Mouse (Mus musculus) lung, postnatal 0 days (tissue): Measurements from ENCODE around the gene Kdelr3. TPM values are rescaled to one million over a fixed set of nuclear protein-coding genes. Genes with fewer than 3 reads are reported as not detected.
A peak's percentile ranks its signal among the peaks of the same experiment; 100 is the strongest.

ENCODE experiments used
- ATAC-seq: fragments of 200-750 bp; cut with Nextera tagmentation; 2 replicates; pipeline ENCODE4 v1.8.0; 2017; ENCODE audit warnings: moderate library complexity
- DNase-seq: peaks from one replicate; pipeline ENCODE4 v3.0.0-alpha.2; 2016; ENCODE audit warnings: low spot score
- H3K27ac ChIP-seq: fragments of 300-500 bp; sonication (generic); 2 replicates; pipeline ENCODE4 v1.5.1; 2014; ENCODE audit warnings: antibody characterized with exemption, mild to moderate bottlenecking, low read length, mixed read lengths
- H3K27me3 ChIP-seq: fragments of 300-500 bp; sonication (generic); replicated peaks from 2 replicates; pipeline ENCODE4 v1.6.1; 2014; ENCODE audit warnings: low read length, mixed read lengths; ENCODE audit not compliant: insufficient read depth
- H3K36me3 ChIP-seq: fragments of 300-500 bp; sonication (generic); 2 replicates; pipeline ENCODE4 v1.6.1; 2014; ENCODE audit warnings: low read length, mixed read lengths; ENCODE audit not compliant: insufficient read depth
- H3K4me1 ChIP-seq: fragments of 300-500 bp; sonication (generic); 2 replicates; pipeline ENCODE4 v1.6.1; 2014; ENCODE audit warnings: antibody characterized with exemption, low read depth, low read length, mixed read lengths; ENCODE audit not compliant: insufficient read depth
- H3K4me2 ChIP-seq: fragments of 300-500 bp; sonication (generic); replicated peaks from 2 replicates; pipeline ENCODE4 v1.6.1; 2014; ENCODE audit warnings: low read depth, mild to moderate bottlenecking, low read length, moderate library complexity, mixed read lengths
- H3K4me3 ChIP-seq: fragments of 300-500 bp; sonication (generic); 2 replicates; pipeline ENCODE4 v1.5.1; 2014; ENCODE audit warnings: low read depth, low read length
- H3K9ac ChIP-seq: fragments of 300-500 bp; sonication (generic); replicated peaks from 2 replicates; pipeline ENCODE4 v1.6.1; 2014; ENCODE audit warnings: low read depth, mild to moderate bottlenecking
- H3K9me3 ChIP-seq: fragments of 300-500 bp; sonication (generic); 2 replicates; pipeline ENCODE4 v1.6.1; 2016; ENCODE audit warnings: low read length, mixed read lengths
- CTCF ChIP-seq: IDR thresholded peaks from 2 replicates; pipeline ENCODE4 v1.5.1; 2016; ENCODE audit warnings: antibody characterized with exemption, mild to moderate bottlenecking
- EP300 ChIP-seq: IDR thresholded peaks from 2 replicates; pipeline ENCODE4 v1.6.1; 2016; ENCODE audit warnings: antibody characterized with exemption, mild to moderate bottlenecking, control low read depth
- WGBS: fragments of 180-500 bp; shearing (Covaris S2); extraction: QIAGEN DNeasy Blood & Tissue Kit; methylation state at CpG from one replicate; pipeline ENCODE4 v1.1.7; 2014; 5-methylcytosine and 5-hydroxymethylcytosine counted together
- polyA plus RNA-seq: library from polyadenylated mRNA; unstranded; fragments of >200 nt; fragmentation: Nextera tagmentation; extraction: Ambion mirVana; gene quantifications from 2 replicates; pipeline ENCODE4 v1.2.1, GENCODE M21; 2015

The Kdelr3 gene
- polyA plus RNA-seq, 1 experiment from 2014 or later: 64.5 TPM

DNA sequence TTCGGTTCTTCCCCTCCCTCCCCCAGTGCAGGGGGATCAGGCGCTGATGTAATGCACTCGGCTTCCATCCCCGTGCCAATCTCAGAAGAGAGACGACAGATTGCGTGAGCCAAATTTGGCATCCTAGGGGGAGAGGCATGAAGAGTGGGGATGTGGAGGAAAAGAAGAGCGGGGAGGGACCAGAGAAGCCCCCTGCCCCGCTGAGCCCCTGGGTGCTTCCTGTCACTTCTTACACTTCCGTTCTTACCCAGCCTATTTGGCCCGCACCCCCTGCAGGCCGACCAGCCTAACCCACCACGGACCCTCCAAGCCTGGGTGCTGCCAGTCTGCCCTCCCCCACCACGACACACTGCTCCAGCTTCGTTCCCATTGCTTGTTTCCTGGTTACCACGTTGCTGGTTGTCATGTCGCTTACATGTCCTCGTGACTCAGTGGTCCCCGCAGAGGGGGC is 13.3 kb upstream of the Kdelr3 start:
- Histone ChIP-seq H3K4me2 (no peak overlapping the region), H3K9ac (no peak overlapping the region), H3K36me3 (no peaks in the 10 kb centered on the region), H3K4me3 (no peak overlapping the region), H3K9me3 (no peaks in the 10 kb centered on the region), H3K27me3 (peaks cover 38% of the 10 kb centered on the region), H3K4me1 (peaks cover 3% of the 10 kb centered on the region; the same call in 1 of the 2 replicates), H3K27ac (no peak overlapping the region)
- TF ChIP-seq EP300 (no peak), CTCF (no peak)
- DNase-seq (no peak), ATAC-seq (no peak)
- WGBS: 12% methylated on average over 15 of the region's 18 CpGs

DNA sequence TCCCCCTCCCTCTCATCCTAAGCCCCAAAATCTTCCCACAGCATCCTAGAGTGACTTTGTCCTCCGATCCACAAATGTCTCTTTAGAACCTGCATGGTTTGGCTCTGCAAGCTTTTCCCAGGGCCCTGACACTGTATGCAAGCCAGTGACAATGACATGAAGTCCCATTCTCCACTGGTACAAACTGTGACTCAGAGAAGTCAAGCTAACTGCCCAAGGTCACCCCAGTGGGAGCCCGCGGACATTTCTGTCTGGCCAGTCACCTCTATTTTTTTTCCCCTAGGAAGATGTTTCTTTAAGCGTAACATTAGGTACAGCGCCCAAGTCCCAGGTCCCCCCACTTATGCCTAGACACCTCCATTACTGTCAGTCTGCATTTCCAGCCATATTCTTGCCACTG is 12.8 kb upstream of the Kdelr3 start:
- Histone ChIP-seq H3K27ac (no peak overlapping the region), H3K9me3 (no peaks in the 10 kb centered on the region), H3K27me3 (peaks cover 42% of the 10 kb centered on the region), H3K36me3 (no peaks in the 10 kb centered on the region), H3K9ac (no peak overlapping the region), H3K4me2 (no peak overlapping the region), H3K4me1 (peaks cover 3% of the 10 kb centered on the region; the same call in 1 of the 2 replicates), H3K4me3 (no peak overlapping the region)
- 65% methylated on average over 5 of the region's 5 CpGs for WGBS
- DNase-seq (no peak), ATAC-seq (no peak)
- TF ChIP-seq EP300 (no peak), CTCF (no peak)

DNA sequence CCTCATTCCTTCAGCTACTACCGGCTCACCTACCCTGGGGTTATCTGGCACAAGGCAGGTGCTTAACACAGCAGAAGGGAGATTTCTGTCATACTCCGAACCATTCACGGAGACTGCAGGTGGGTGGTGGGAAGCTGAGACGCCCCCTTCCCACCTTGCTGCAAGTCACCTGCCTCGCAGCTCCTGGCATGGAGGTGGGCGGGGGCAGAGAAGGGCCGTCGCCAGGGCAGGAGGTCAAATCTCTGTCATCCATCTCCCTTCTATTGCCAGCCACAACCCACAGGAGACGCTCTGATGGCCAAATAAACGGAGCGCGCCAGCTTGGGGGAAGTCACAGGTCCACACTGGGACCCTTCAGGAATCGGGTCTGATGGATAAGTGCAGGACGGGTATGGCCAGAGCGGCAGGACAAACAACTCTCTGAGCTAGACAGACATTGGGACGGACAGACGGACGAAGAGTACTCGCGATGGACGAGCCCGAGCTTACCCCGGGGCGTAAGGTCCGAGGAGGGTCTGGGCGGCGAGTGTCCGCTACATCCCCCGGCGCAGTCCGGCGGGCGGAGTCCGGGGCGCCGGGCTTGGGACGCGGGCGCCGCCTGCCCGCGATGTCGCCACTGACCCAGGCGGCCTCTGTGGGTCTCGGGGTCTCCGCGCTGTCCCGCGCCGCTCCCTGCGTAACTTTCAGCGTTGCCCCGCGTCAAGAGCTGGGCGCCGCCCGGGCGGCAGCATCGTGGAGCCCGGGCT is 11.3 kb upstream of the Kdelr3 start, which contains the start of gene Kcnj4:
Gene Kcnj4 (minus strand): TSS at position 535 of the 746 bp plus-strand sequence.
- H3K27ac ChIP-seq: no peak within 1 kb of the TSS
- no peaks in the 10 kb centered on the region for H3K9me3 ChIP-seq
- no peak for TF ChIP-seq EP300
- TF ChIP-seq CTCF: no peak; the same call in 1 of the 2 replicates
- 2% methylated on average over 48 of the region's 60 CpGs for WGBS
- no peak for DNase-seq
- H3K27me3 ChIP-seq: peaks cover 44% of the 10 kb centered on the region
- H3K9ac ChIP-seq: no peak within 1 kb of the TSS
- no peaks in the 10 kb centered on the region for H3K36me3 ChIP-seq
- H3K4me2 ChIP-seq: peak within 1 kb of the TSS; percentile 96
- H3K4me3 ChIP-seq: peak within 1 kb of the TSS; percentile 48
- peaks cover 3% of the 10 kb centered on the region; the same call in 1 of the 2 replicates for H3K4me1 ChIP-seq
- no peak for ATAC-seq

DNA sequence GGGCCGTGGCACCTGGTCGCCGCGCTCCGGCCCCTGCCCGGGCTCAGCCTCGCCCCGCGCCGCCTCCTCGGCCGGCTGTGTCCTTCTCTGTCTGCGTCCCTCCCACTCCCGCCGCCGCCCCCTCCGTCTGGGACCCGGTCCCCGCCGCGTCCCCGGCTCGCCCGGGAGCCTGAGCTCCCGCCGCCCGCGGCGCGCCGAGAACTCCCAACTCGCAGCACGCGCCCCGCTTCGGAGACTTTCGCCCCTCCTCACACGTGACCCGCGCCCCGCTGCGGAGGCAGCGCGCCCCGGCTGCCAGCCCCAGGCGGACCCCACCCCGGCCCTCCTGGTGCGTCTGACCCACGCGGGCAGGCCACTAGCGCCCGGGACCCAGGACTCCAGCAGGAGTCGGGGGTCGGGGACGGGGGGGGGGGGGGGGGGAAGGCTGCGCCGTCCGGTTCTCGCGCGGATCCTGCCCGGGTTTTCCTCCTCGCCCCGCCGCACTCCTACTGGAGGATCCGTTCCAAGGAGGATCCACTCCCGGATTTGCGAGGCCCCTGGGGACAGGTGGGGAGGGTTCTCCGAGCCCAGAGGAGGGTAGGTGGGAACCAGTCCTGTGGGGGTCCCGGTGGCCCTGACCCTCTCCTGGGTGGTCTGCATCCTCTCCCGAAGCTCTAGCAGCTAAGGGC is 10.5 kb upstream of the Kdelr3 start:
- H3K27me3 ChIP-seq: peaks cover 53% of the 10 kb centered on the region
- peak; percentile 41 for DNase-seq

DNA sequence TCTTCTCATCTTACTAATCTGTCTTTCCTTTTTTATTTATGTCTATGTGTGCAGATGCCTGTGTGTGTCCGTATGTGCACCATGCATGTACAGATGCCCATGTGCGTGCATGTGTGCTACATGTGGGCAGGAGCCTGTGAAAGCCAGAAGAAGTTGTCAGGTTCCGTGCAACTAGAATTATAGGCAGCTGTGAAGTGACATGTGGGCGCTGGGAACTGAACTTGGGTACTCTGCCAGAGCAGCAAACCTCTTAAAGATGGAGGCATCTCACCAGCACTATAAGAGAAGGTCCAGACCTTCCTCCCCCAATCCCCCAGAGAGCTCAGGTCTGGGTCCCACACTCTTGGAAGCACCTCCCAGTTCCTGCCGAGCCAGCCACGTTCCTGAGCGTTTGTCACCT is 9.8 kb upstream of the Kdelr3 start:
- Histone ChIP-seq H3K9me3 (no peaks in the 10 kb centered on the region), H3K4me1 (peaks cover 3% of the 10 kb centered on the region; the same call in 1 of the 2 replicates), H3K4me2 (no peak overlapping the region), H3K27me3 (peaks cover 60% of the 10 kb centered on the region), H3K4me3 (no peak overlapping the region), H3K9ac (no peak overlapping the region), H3K27ac (no peak overlapping the region), H3K36me3 (no peaks in the 10 kb centered on the region)
- ATAC-seq: no peak
- WGBS: 32% methylated on average over 7 of the region's 7 CpGs
- no peak for DNase-seq
- no peak for TF ChIP-seq EP300

More for the DNA sequence above, 10.5 kb upstream of the Kdelr3 start:
- peak; percentile 74 for ATAC-seq
- no peak overlapping the region for H3K27ac ChIP-seq
- H3K4me2 ChIP-seq: peak overlapping the region; percentile 96
- WGBS: 1% methylated on average over 36 of the region's 71 CpGs
- H3K4me3 ChIP-seq: peak overlapping the region; percentile 48
- peaks cover 3% of the 10 kb centered on the region; the same call in 1 of the 2 replicates for H3K4me1 ChIP-seq
- TF ChIP-seq CTCF: no peak
- no peak for TF ChIP-seq EP300
- H3K36me3 ChIP-seq: no peaks in the 10 kb centered on the region
- no peak overlapping the region for H3K9ac ChIP-seq
- H3K9me3 ChIP-seq: no peaks in the 10 kb centered on the region

DNA sequence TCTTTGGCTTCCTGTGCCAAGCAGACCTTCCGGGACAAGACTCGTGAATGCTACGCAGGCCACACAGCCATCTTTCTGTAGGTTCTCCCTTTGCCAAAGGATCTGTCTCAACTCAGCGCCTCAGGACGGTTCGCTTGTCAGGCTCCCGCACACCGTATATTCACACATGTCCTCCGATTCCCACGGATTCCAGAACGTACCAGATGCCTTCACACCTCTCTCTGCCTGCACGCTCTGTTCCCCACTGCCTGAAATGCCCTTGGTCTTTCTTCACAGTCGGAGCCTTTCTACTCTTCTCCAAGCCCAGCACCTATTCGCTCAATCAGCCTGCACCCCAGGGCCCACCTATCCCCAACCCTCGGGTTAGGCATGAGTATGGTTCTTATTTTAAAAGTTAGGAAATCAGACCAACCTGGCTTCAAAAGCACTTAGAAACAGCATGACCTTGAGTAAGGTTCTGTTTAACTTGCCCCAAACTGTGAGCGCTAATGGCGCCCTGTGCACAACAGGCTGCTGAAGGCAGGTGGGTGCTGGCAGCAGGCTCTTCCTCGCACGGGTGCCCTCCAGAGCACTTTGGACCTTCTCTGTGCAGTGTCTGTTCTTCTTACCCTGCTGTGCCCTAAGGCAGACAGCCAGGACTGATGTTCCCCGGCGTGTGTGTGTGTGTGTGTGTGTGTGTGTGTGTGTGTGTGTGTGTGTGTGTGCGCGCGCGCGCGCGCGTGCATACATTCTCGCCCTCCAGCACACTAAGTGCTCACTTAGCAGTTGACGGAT is 9.0 kb upstream of the Kdelr3 start:
- H3K36me3 ChIP-seq: no peaks in the 10 kb centered on the region
- H3K9me3 ChIP-seq: no peaks in the 10 kb centered on the region
- H3K27ac ChIP-seq: no peak overlapping the region
- no peak overlapping the region for H3K9ac ChIP-seq
- peaks cover 64% of the 10 kb centered on the region for H3K27me3 ChIP-seq
- 42% methylated on average over 25 of the region's 31 CpGs for WGBS
- ATAC-seq (no peak), DNase-seq (no peak)
- no peak for TF ChIP-seq CTCF
- no peak for TF ChIP-seq EP300
- no peak overlapping the region for H3K4me2 ChIP-seq
- H3K4me3 ChIP-seq: no peak overlapping the region
- H3K4me1 ChIP-seq: peaks cover 3% of the 10 kb centered on the region; the same call in 1 of the 2 replicates
